Mouse (Mus musculus): Measurements from ENCODE around the gene Bdh1.

The Bdh1 gene

GRCm38 (mm10) chr16:31428675-31429470 is 6.8 kb downstream of the Bdh1 start:
- DNase-seq = peak; percentile 85

GRCm38 (mm10) chr16:31429471-31430155 is 7.5 kb downstream of the Bdh1 start:
- DNase-seq = peak; percentile 90

DNA sequence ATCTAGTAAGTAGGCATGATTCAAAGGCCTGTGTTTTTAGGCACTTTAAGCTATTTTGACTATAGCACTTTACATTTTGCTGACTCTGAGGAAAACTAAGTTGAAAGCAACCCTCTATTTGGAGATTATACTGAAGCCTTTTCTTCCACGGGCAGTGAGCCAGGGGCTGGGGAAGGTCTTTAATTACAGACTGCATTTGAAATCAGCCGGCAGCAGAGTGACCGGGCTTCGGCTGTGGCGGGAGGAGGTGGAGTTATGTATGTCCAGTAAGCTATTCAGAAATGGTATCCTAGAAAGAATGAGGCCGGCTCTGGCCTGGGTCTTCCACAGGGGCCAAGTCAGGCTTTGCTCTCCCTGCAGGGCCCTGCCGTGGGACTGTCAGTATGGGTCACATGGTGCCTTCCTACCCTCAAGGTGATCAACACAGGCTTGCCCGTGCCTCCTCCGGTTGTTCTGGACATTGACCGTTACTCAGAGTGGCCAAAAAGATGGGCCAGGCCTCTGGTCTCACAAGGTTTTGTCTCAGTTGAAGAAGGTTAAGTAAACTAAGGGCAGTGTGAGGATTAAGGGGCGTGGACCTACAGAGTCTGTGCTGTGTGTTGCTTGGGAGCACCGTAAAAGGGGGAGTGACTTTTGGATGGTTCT is 11.5 kb downstream of the Bdh1 start:
- no peak for DNase-seq

GRCm38 (mm10) chr16:31435146-31435545 is 13.1 kb downstream of the Bdh1 start:
- no peak for DNase-seq

- DNase-seq = no peak
Observed at GRCm38 (mm10) chr16:31436085-31436484, 14.0 kb downstream of the Bdh1 start.

DNA sequence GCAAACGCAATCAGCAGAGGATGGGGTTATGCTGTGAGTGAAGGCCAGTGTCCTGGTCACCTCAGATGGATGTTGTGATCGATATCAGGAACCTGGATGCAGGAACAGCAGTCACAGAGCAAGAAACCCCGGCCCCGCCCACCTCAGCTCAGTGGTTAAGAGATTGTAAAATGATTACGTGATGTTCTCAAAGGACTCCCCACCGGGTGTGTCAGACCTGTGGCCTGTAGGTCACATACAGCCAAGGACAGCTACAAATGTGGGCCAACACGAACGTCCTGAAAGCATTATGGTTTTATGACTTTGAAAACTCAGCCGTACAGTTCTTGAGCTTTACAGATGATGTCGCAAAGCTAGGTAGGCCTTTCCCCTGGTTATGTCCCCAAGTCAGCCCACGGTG is 15.3 kb downstream of the Bdh1 start:
- DNase-seq = no peak

GRCm38 (mm10) chr16:31439529-31439928 is 17.4 kb downstream of the Bdh1 start:
- no peak for DNase-seq

DNA sequence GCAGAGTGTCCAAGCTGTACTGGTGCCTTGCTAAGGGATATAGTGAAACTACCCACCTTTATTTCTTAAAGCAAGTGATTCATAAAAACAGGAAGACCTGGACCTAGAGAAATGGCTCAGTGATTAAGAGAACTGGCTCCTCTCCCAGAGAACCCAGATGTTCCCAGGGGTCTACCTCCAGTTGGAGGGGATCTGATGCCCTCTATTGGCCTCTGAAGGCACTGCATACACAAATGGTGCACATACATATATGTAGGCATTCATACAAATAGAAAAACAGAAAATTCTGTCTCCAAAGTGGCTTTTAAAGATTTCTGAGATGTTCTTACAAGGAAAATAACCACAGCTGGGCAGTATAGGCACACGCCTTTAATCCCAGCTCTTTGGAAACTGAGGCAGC is 18.0 kb downstream of the Bdh1 start:
- DNase-seq = no peak

DNA sequence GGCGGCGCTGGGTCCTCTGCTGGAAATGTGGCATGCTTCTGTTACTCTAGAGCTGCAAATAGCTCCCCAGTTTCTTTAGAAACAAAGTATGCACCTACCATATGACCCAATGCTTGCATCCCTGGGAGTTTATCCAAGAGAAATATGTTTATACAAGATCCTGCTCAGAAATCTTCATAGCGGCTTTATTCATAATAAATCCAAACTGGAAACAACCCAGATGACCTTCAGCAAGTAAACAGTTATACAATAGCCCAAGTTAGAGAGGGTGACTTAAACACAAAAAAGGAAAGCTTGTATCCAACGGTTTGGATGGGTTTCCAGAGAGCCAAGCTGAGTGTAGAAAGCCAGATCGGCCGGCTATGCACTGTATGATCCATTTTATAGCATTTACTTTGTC is 22.4 kb downstream of the Bdh1 start:
- DNase-seq = no peak

DNA sequence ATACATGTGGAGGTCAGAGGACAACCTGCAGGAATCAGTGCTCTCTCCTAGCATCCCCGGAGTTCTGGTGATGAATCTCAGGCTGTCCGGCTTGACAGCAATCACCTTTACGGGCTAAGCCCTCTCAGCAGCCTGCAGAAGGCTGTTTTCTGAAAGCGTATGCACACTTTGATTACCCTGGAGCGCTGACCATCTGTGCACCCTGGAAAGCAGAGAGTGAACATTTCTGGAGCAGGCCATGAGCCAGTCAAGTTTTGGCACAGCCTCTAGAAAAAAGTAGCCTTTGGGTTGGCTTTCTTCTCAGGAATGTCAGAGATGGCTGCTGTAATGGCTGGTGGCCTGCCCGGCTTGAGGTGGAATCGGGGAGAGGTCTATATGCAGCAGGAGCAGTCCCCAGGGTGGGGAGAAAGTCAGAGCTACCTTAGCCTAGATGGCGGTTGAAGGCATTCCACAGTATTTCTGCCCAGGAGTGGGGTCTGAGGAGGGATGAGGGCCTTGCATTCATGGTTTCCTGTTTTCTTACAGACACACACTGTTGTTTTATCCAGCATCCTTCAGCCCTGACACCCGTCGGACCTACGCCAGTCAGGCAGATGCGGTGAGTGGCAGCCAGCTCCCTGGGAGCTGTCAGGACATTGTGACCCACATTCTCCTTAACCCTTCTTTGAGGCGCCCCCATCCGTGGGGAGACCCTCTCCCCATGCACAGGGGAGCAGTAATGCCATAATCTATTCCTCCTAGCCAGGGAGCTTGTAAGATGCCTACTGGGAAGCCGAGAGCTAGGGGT is 24.2 kb downstream of the Bdh1 start:
- no peak for DNase-seq

GRCm38 (mm10) chr16:31449973-31450372 is 27.9 kb downstream of the Bdh1 start:
- DNase-seq = no peak

DNA sequence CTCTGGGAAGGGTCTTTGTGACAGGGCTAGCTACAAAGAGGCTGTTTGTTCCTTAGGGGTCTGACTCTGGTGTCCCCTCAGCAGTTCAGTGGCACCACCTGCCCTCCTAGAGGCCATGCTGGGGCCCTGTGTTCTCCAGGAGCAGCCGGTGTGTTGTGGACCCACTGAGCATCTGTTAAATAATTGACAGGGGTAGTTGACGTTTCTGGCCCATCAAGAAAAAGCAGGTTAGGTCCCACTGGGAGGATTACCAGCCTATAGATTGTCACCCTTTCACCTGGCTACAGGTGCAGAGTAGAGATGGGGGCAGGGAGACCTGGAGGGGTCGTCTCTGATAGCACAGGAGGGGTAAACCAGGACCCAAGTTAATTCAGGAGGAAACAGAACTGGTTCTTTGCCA is 29.2 kb downstream of the Bdh1 start:
- DNase-seq = no peak

DNA sequence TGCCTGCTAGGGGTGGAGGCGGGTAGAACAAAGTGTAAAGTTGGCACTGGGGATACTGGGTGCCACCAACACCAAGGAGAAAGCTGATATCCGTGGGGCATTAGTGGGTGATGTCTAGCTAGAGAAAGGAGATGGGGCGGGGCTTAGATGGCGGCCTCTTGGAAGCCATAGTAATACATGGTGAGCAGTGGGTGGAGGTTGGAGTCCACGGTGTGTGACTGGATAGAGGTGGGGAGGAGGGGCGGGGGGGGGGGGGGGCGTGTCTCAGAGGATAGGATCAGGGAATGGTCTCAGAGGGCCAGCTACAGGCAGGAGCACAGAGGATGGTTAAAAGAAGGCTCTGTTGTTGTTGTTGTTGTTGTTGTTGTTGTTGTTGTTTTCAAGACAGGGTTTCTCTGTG is 30.4 kb downstream of the Bdh1 start:
- DNase-seq = no peak

DNA sequence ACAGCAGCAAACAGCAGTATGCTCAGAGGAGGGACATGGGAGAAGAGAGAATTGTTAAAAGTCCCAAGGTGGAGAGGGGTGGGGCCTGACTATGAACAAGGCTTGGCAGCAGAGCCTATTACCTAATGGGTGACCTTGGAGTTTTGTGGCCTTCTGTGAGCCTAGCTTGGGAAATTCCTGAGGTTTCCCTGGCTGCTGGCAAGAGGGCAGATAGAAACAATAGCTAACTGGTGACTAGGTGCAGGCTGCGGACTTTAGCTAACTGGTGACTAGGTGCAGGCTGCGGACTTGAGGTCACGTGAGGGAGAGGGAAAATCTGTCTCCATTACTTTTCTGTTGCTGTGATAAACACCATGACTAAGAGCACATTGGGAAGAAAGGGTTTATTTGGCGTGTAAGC is 31.9 kb downstream of the Bdh1 start:
- no peak for DNase-seq

- DNase-seq = no peak
Observed at GRCm38 (mm10) chr16:31455276-31456045, 33.4 kb downstream of the Bdh1 start.

DNA sequence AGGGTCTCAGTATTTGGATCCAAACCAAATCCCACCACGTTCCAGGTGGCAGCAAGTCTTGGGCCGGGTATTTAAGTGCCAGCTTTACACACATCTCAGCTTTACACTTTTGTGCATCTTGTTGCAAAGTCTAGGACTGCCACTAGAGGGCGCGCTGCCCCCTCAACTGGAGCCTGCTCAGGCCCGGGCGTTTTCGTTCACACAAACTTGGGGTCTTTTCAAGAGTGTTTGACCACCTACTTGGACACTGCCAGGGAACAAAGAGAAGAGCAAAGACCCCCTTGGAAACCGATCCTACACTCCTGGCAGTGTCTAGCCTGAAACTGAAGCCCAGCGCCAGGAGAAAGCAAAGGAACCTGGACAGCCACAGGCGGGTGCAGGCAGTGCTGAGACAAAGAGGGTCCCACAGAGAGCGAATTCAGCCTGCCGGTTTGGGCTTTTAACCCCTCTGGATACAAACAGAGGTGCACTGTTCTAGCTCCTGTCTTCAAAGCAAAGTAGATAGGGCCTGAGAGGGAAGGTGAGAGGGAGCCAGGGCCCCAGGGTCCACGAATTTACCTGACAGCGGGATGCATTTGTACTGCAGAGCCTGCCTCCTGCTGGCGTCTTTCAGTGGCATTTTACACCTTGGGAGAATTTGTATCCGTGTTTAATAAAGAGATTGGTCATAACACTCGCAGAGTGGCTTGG is 36.3 kb downstream of the Bdh1 start:
- DNase-seq = peak; percentile 68

DNA sequence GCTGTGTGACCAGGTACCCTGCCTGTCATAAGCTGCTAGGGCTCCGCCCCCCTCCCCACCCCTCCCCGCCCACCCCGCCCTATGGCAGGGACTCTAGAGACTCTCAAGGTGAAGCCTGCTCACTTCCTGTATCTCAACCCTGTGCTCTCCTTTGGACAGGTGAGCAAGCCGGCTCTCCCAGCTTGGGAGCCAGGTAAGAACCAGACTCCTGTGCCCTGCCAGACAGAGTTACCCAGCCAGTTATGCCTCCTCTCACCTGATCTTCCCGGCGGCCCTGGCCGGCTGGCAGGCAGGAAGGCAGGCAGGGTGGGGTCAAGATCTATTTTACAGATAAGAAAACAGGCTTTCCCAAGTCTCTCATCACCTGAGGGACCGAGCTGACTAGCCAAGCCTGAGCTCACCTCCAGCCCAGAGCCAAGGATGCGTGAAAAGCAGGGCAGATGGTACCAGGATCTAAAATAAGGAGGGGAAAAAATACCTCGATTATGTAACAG is 37.9 kb downstream of the Bdh1 start:
- DNase-seq = no peak

DNA sequence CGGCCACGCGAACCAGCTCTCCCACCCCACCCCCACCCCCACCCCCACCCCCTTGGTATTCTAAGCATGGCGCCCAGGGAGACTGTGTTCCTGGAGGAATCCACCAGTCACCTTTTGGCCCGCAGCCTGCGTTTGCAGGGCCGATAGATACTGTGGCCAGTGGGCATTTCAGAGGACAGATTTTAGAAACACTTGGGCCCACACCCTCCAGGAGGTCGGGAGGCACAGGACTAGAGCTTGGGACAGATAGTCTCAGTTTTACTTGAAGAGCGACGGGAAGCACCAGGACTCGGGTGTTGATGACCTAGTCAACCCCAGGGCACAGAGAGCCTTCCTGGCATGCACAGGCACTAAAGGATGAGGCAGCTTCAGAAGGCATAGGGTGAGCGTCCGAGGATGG is 38.4 kb downstream of the Bdh1 start:
- DNase-seq = no peak

GRCm38 (mm10) chr16:31461046-31461445 is 39.0 kb downstream of the Bdh1 start:
- no peak for DNase-seq

DNA sequence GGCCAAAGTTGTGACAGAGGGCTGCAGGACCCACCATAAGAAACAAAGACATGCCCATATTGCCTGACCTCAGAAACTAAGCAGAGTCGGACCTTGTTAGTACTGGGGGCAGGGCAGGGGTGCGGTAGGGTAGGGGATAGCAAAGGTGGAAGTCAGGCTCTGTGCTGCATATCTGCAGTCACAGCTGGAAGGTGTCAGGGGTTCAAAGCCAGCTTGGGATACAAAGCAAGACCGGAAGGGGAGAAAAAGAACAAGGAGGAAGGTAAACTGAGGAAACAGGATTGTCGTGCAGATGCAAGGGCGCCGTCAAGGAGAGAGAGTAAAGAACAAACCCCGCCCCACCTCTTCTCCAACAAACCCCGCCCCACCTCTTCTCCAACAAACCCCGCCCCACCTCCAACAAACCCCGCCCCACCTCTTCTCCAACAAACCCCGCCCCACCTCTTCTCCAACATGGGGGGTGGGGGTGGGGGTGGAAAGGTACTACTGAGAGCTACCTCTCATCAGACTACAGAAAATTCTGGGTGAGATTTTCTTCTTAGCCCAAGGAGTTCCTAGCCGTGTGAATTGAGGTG is 40.1 kb downstream of the Bdh1 start:
- DNase-seq = no peak

GRCm38 (mm10) chr16:31464953-31465352 is 42.9 kb downstream of the Bdh1 start:
- no peak for DNase-seq
